Mouse (Mus musculus) liver, embryonic 16.5 days (tissue): Measurements from ENCODE around the gene Ndufs8. TPM values are rescaled to one million over a fixed set of nuclear protein-coding genes. Genes with fewer than 3 reads are reported as not detected.
A peak's percentile ranks its signal among the peaks of the same experiment; 100 is the strongest.

Experiments
- ATAC-seq: fragments of 200-750 bp; cut with Nextera tagmentation; 2 replicates; pipeline ENCODE4 v1.8.0; 2017; ENCODE audit warnings: low read depth, mild to moderate bottlenecking, moderate number of reproducible peaks, moderate library complexity
- H3K27ac ChIP-seq: fragments of 300-500 bp; sonication (generic); 2 replicates; pipeline ENCODE4 v1.5.1; 2014; ENCODE audit warnings: mild to moderate bottlenecking, low read length
- H3K27me3 ChIP-seq: fragments of 300-500 bp; sonication (generic); 2 replicates; pipeline ENCODE4 v1.6.1; 2014; ENCODE audit warnings: low read depth, low read length, mixed read lengths; ENCODE audit not compliant: control insufficient read depth, insufficient read depth
- H3K36me3 ChIP-seq: fragments of 300-500 bp; sonication (generic); 2 replicates; pipeline ENCODE4 v1.6.1; 2014; ENCODE audit warnings: mild to moderate bottlenecking; ENCODE audit not compliant: control insufficient read depth, insufficient read depth
- H3K4me1 ChIP-seq: fragments of 300-500 bp; sonication (generic); 2 replicates; pipeline ENCODE4 v1.6.1; 2014; ENCODE audit warnings: low read depth, low read length, mixed read lengths; ENCODE audit not compliant: control insufficient read depth
- H3K4me2 ChIP-seq: fragments of 300-500 bp; sonication (generic); 2 replicates; pipeline ENCODE4 v1.6.1; 2014; ENCODE audit warnings: low read depth, low read length, mixed read lengths
- H3K4me3 ChIP-seq: fragments of 300-500 bp; sonication (generic); 2 replicates; pipeline ENCODE4 v1.5.1; 2014; ENCODE audit warnings: low read depth, mild to moderate bottlenecking, low read length
- H3K9ac ChIP-seq: fragments of 300-500 bp; sonication (generic); 2 replicates; pipeline ENCODE4 v1.6.1; 2014; ENCODE audit warnings: low read depth, low read length
- H3K9me3 ChIP-seq: fragments of 300-500 bp; sonication (generic); replicated peaks from 2 replicates; pipeline ENCODE4 v1.6.1; 2016; ENCODE audit warnings: low read length; ENCODE audit not compliant: control insufficient read depth
- whole genome bisulfite sequencing: fragments of 180-500 bp; shearing (Covaris S2); extraction: QIAGEN DNeasy Blood & Tissue Kit; methylation state at CpG from one replicate; pipeline ENCODE4 v1.1.7; 2014; ENCODE audit not compliant: insufficient replicate concordance; 5-methylcytosine and 5-hydroxymethylcytosine counted together
- polyA plus RNA-seq: library from polyadenylated mRNA; unstranded; fragments of >200 nt; fragmentation: Nextera tagmentation; extraction: Ambion mirVana; gene quantifications from 2 replicates; pipeline ENCODE4 v1.2.1, GENCODE M21; 2015

The Ndufs8 gene
- polyA plus RNA-seq, 1 experiment from 2014 or later: 150 TPM

DNA sequence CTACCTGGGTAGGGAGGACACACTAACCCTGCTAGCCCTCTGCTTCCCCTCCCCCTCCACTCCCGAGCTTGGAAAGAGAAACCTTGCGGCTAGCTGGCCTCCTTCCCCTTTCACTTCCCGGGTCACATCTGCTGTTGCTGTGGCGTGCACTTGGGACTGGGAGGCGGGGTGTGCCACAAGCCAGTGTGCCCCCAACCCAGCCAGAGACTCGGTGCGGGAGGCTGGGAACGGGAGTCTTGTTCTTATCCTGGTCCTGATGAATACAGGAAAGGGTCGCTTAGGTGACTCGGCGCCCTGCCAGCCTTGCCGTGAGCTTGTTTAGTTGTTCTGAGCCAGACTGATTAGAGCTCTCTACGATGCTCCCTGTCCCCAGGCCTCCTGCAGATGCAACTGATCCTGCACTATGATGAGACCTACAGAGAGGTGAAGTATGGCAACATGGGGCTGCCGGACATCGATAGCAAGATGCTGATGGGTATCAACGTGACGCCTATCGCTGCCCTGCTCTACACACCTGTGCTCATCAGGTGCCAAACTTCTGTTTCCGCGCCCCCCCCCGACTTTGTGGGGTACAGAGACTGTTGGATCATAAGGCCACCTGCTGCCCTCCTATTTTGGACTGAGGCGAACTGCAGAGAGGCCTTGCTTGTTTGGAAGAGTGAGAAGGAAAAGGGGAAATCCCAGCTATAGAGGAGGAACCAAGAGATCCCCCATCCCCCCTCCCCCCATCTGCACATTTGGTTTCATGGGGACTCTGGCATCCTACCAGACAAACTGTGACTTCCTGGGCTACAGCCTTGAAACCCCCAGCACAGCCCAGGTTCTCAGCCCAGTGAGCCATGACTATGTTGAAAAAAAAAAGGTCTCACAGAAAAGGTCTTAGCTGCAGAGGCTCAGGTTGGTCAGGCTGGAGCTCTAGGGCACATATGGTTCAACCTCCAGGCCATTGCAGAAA, 23.6 kb upstream of the Ndufs8 start:
- no peaks in the 10 kb centered on the region for H3K36me3 ChIP-seq
- H3K27ac ChIP-seq: peak overlapping the region; percentile 18; the same call in 1 of the 2 replicates
- H3K9me3 ChIP-seq: no peaks in the 10 kb centered on the region
- peak overlapping the region; percentile 58 for H3K9ac ChIP-seq
- 6% methylated on average over 22 of the region's 22 CpGs for WGBS
- peaks cover 9% of the 10 kb centered on the region for H3K4me1 ChIP-seq
- H3K4me3 ChIP-seq: peak overlapping the region; percentile 55
- H3K27me3 ChIP-seq: peaks cover 2% of the 10 kb centered on the region
- ATAC-seq: peak; percentile 37; the same call in 1 of the 2 replicates
- peak overlapping the region; percentile 54 for H3K4me2 ChIP-seq

DNA sequence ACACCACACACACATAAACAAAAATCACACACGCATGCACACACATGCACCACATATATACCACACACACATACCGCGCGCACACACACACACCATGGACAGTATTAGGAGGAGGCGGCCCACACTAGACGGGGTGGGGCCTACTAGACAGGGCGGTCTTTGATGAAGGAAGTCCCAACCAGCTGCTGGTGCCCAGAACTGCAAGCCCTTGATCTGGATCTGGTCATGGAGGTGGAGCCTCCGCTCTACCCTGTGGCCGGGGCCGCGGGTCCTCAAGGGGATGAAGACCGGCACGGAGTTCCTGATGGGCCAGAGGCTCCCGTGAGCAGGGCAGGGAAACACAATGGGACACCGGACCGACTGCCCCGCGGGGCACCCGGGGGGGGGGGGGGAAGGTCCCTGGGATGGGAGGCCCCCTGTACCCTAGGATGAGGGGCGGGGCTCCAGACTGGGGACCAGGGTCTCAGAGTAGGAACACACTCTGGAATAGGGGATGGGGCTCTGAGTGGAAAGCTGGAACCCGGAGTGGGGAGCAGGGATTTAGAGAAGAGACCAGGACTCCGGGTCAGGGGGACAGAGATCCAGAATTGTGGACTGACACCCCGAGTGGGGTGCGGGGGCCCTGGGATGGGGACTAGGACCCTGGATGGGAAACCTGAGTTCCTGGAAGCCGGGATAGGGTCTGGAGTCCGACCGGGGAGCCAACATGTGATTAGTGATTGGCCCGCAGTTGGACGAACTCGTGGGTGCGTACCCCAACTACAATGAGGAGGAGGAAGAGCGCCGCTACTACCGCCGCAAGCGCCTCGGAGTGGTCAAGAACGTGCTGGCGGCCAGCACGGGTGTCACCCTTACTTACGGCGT, 22.7 kb upstream of the Ndufs8 start, which contains the start of gene Unc93b1:
Gene Unc93b1, plus strand, starts transcription at position 155 of the 864 bp plus-strand sequence.
- Histone ChIP-seq H3K9me3 (no peaks in the 10 kb centered on the region), H3K36me3 (no peaks in the 10 kb centered on the region), H3K9ac (peak within 1 kb of the TSS; percentile 58), H3K4me1 (peaks cover 12% of the 10 kb centered on the region), H3K4me2 (peak within 1 kb of the TSS; percentile 54), H3K27ac (peak within 1 kb of the TSS; percentile 39; the same call in 1 of the 2 replicates), H3K27me3 (peaks cover 2% of the 10 kb centered on the region), H3K4me3 (peak within 1 kb of the TSS; percentile 55)
- peak; percentile 79 for ATAC-seq
- WGBS: 3% methylated on average over 42 of the region's 42 CpGs

DNA sequence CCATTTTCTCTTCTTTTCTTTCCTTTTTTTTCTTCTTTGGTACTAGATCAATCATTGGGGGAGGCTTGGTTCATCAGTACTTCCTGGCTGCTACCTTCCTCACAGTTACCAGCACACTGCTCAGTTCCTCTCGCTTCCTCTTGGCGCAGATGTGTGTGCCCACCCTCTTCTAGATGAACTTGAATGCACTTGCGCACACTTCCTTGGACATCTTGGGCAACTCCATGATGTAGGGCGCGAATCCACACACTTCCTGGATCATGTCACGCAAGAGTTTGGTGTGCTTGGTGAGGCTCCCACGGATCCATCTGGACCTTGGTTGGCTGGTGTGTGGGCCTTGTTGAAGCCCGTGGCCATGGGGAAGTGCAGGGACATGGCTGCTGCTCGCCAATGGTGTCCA, 19.1 kb upstream of the Ndufs8 start:
- H3K27ac ChIP-seq: no peak overlapping the region
- no peak for ATAC-seq
- H3K27me3 ChIP-seq: peaks cover 2% of the 10 kb centered on the region
- no peak overlapping the region for H3K4me2 ChIP-seq
- H3K9ac ChIP-seq: no peak overlapping the region
- peaks cover 17% of the 10 kb centered on the region for H3K4me1 ChIP-seq
- no peaks in the 10 kb centered on the region for H3K36me3 ChIP-seq
- no peaks in the 10 kb centered on the region for H3K9me3 ChIP-seq
- WGBS: 61% methylated on average over 9 of the region's 9 CpGs
- no peak overlapping the region for H3K4me3 ChIP-seq

DNA sequence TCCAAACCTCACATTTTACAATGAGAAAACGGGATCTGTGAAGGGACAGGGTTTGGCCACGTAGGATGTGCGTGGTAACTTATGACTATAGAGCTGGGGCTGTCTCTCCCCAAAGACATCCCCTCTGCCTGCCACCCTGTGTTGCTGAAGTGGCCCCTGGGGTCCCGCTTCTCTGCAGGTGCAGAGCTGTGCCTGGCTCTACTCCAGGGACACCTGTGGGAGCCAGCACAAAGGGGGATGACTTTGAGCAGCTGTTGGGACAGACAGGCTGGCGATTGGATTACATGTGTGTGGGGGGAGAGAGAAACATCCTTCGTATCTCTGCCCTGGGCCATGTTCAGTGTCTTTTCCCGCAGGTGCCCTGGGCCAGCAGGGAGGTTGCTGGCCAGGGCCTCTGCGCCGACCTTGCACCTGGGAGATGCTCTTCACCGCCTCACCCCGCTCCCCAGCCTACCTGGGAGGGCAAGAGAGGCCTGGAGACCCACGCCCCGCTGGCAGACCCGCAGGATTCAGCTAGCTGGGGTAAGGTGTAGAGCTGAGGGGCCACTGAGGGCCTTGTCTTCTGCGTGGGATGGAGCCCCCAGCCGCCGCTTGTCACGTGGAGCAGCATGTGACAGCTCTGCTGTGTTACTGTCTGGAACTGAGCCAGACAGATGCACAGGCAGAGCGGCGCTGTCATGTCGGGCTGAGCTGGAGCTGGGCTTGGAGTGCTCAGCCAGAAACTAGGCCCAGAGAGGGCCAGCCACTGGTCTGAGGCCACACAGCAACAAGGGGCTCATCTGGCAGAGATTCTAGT, 17.9 kb upstream of the Ndufs8 start:
- H3K36me3 ChIP-seq: no peaks in the 10 kb centered on the region
- WGBS: 65% methylated on average over 21 of the region's 21 CpGs
- H3K27ac ChIP-seq: peak overlapping the region; percentile 13
- no peak for ATAC-seq
- H3K9ac ChIP-seq: no peak overlapping the region
- no peak overlapping the region for H3K4me2 ChIP-seq
- peaks cover 12% of the 10 kb centered on the region for H3K4me1 ChIP-seq
- no peak overlapping the region for H3K4me3 ChIP-seq
- H3K9me3 ChIP-seq: no peaks in the 10 kb centered on the region
- H3K27me3 ChIP-seq: peaks cover 2% of the 10 kb centered on the region; the same call in 1 of the 2 replicates

DNA sequence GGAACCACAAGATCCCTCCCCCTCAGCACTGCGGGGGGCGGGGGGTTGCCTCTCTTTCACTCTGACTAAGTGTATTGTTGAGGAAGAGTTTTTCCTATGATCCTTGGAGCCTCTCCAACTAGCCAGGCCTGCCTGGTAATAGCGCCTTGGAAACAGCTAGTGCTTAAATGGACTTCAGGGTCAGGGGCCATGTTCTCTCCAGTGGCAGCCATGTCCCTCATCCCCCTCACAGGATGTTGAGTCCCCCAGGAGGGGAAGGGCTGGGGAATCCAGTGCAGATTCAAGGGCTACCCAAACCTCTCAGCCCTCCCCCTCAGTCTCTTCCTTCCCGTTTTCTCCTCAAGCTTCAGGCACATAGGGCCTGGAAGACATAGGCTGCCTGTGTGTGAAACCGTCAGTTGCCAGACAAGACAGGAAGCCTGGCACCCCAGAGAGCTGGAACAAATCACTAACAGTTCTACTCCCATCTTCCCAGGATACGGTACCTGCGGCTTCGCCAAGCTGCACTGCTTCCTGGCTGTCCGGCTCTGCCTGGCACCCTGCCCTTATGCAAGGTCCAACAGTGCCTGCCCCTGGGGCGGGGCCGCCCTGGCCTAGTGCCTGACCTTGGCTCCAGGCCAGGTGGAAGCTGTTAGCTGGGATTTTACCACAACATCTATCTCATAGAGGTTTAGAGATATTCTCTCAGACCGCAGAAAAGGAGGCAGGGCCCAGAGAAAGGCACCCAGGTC, 16.8 kb upstream of the Ndufs8 start, which contains the start of gene Aldh3b1:
Gene Aldh3b1, minus strand, starts transcription at position 598 of the 731 bp plus-strand sequence.
- no peaks in the 10 kb centered on the region for H3K9me3 ChIP-seq
- H3K27ac ChIP-seq: peak within 1 kb of the TSS; percentile 54
- no peaks in the 10 kb centered on the region for H3K27me3 ChIP-seq
- no peak within 1 kb of the TSS; the same call in 1 of the 2 replicates for H3K9ac ChIP-seq
- peak within 1 kb of the TSS; percentile 28; the same call in 1 of the 2 replicates for H3K4me2 ChIP-seq
- no peaks in the 10 kb centered on the region for H3K36me3 ChIP-seq
- WGBS: 19% methylated on average over 12 of the region's 12 CpGs
- H3K4me3 ChIP-seq: peak within 1 kb of the TSS; percentile 26; the same call in 1 of the 2 replicates
- H3K4me1 ChIP-seq: peaks cover 14% of the 10 kb centered on the region
- peak; percentile 77 for ATAC-seq

DNA sequence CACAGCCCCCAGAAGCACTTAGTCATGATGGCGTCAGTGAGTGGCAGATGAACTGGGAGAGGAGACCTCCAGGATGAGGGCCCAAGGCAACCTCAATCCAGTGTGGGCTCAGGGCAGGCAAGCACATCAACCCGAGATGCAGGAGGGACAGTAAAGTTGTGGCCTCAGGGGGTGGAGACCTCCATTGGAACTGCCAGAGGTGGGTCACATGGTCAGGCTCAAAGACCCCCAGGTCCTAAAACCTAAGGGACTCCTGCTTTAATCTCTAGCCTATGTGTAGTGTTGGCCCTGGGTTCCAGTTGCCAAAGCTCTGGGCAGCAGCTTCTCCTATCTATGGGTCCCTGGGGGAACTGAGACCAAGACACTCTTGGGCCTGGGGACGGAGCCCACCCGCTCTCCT, 16.2 kb upstream of the Ndufs8 start:
- H3K36me3 ChIP-seq: no peaks in the 10 kb centered on the region
- H3K27me3 ChIP-seq: no peaks in the 10 kb centered on the region
- H3K4me2 ChIP-seq: 0 out of 2 replicates have a peak overlapping the region, but pooled peaks have one; percentile 14
- no peak overlapping the region for H3K9ac ChIP-seq
- H3K9me3 ChIP-seq: no peaks in the 10 kb centered on the region
- H3K4me1 ChIP-seq: peaks cover 14% of the 10 kb centered on the region
- ATAC-seq: no peak
- peak overlapping the region; percentile 54 for H3K27ac ChIP-seq
- 62% methylated on average over 4 of the region's 4 CpGs for WGBS
- peak overlapping the region; percentile 26; the same call in 1 of the 2 replicates for H3K4me3 ChIP-seq

DNA sequence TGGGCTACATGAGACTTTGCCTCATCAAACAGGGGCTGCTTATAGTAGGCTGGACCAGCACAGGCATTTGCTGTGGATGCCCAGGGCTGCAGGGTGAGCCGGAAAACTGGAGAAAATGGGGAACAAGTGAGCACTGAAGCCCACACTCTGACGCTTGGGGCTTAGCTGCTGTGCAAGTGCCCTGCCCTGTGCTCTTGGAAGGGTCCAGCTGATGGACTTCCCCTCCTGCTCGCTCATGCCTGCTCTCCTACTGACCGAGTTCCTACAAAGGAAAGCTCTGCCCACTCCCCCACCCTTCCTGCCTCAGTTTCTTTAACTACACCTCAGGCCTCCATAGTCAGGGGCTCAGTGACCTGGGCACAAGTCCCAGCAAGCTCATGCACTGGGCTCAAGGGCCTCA, 15.4 kb upstream of the Ndufs8 start:
- Histone ChIP-seq H3K27me3 (no peaks in the 10 kb centered on the region), H3K4me2 (no peak overlapping the region), H3K4me3 (no peak overlapping the region), H3K36me3 (no peaks in the 10 kb centered on the region), H3K27ac (peak overlapping the region; percentile 14; the same call in 1 of the 2 replicates), H3K9me3 (no peaks in the 10 kb centered on the region), H3K9ac (no peak overlapping the region), H3K4me1 (peaks cover 18% of the 10 kb centered on the region)
- no peak for ATAC-seq
- WGBS: 48% methylated on average over 4 of the region's 4 CpGs
